Mouse (Mus musculus) embryonic fibroblast, embryonic 13.5 days (primary cell): ENCODE measurements around the gene Hsd11b2.

ENCODE experiments used
- CTCF ChIP-seq: IDR thresholded peaks from 2 replicates; pipeline ENCODE4 v1.5.1; 2011; ENCODE audit warnings: mild to moderate bottlenecking, control low read depth, low read length, moderate library complexity, borderline replicate concordance; ENCODE audit not compliant: insufficient read depth
- POLR2A ChIP-seq: IDR thresholded peaks from 2 replicates; pipeline ENCODE4 v1.6.1; 2011; ENCODE audit warnings: low read depth, mild to moderate bottlenecking, control low read depth, low read length, moderate library complexity

- no peak for TF ChIP-seq POLR2A
- no peak for TF ChIP-seq CTCF
Measured at GRCm38 (mm10) chr8:105542032-105542656, 23.6 kb downstream of the Hsd11b2 start.
